Mouse (Mus musculus) right cerebral cortex, adult 2 months (tissue): ENCODE measurements around the gene Lsamp.
A peak's percentile ranks its signal among the peaks of the same experiment; 100 is the strongest.

Experiments used
- DNase-seq, 2 experiments: peaks; one replicate each; pipeline ENCODE4 v3.0.0; 2021 to 2022; ENCODE audit warnings: low spot score in 2 of 2

Gene Lsamp

GRCm38 (mm10) chr16:42032030-42032429 is 2047.9 kb downstream of the Lsamp start:
- DNase-seq: no peak

DNA sequence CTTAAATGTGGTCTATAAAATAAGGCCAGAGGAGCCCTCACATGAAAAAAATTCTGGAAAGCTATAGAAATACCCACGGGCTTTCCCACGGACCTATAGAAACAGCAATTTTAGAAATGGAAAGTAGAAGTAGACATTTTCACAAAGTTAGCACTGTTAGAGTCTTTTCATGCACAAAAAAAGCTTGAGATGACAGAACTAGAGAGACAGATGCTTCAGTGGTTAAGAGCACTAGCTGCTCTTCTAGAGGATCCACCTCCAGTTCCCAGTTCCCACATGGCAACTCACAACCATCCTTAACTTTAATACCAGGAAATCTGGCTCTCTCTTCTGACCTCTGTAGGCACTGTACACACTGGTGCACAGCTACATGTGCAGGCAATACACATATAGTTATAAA is 2049.3 kb downstream of the Lsamp start:
- no peak for DNase-seq

- no peak for DNase-seq
Measured at GRCm38 (mm10) chr16:42048138-42048537, 2064.0 kb downstream of the Lsamp start.

- DNase-seq: no peak
Measured at GRCm38 (mm10) chr16:42059927-42060326, 2075.8 kb downstream of the Lsamp start.

DNA sequence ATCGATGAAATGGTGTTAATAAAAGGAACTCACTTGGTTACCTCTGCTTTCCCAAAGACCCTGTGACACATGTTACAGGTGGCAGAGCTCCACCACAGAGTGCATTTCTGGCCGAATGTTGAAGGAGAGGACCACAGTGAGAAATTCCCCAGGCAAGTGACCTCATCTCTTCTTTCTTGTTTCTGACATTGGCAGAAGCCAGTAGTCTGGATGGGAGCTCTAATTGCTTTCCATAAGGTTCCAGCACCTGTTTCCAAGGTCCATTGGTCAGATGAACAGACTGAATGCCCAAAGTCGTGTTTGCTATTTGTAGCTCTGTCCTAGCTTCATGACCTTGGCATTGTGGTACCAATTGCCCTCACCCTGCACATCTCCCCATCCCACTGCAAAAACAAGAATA is 2090.2 kb downstream of the Lsamp start:
- no peak for DNase-seq

- no peak for DNase-seq
Measured at GRCm38 (mm10) chr16:42079573-42079972, 2095.4 kb downstream of the Lsamp start.

GRCm38 (mm10) chr16:42081611-42082010 is 2097.4 kb downstream of the Lsamp start:
- no peak for DNase-seq

DNA sequence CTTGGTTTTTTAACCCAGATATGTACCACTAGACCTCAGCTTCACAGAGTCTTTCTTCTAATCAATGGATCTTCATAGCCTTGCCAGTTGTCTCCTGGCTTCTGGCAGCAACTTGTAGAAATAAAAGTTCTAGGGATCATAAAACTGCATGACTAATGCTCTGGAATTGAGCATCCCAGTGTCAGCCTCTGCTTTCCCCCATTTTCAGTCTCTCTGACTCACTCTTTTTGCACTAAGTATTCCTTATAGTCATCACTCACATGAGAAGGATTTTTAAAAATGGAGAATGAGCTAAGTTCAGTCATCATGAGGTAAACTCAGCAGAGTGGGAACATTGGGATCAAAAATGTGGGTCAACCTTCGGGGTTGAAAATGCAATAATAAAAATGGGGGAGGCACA is 2113.3 kb downstream of the Lsamp start:
- DNase-seq: no peak

- DNase-seq: no peak
Measured at GRCm38 (mm10) chr16:42102186-42102585, 2118.0 kb downstream of the Lsamp start.

- DNase-seq: no peak
Measured at GRCm38 (mm10) chr16:42102635-42103034, 2118.5 kb downstream of the Lsamp start.

GRCm38 (mm10) chr16:42112251-42112650 is 2128.1 kb downstream of the Lsamp start:
- DNase-seq: no peak

DNA sequence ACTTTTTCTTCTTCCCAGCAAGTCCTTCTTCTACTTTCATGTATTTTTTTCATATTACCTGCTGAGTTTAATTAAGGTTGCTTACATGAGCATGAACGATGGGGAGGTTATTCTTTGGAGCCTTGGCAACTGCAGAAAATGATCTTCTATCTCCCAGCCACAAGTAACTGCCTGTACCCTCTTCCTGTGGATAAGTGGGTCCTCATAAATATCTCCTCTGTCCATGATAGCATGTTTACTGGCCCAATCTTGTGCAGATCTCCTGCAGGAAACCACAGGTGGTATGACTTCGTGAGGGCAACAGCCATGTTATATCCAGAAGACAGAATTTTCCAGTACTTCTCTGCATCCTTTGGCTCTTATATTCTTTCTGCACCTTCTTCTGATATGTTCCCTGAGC is 2129.1 kb downstream of the Lsamp start:
- no peak for DNase-seq

GRCm38 (mm10) chr16:42121788-42122187 is 2137.6 kb downstream of the Lsamp start:
- no peak for DNase-seq

GRCm38 (mm10) chr16:42123826-42124225 is 2139.7 kb downstream of the Lsamp start:
- DNase-seq: no peak

DNA sequence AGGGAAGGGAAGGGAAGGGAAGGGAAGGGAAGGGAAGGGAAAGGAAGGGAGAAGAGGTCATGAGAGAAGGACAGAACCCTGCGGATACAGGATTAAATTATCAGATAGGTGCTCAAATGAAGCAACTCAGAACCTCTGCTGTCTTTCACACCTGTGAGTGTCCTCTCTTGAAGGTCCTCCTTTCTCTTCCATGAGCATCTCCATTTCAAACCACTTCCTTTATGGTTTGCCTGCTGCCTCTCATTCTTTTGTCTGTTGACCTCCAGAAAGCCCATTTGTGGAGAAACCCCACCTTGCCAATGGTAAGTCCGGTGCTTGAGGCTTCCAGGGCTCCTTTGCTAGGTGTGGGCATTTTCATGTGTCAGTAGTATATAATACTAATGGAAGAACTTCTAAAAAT is 2141.9 kb downstream of the Lsamp start:
- DNase-seq: no peak

- no peak for DNase-seq
Measured at GRCm38 (mm10) chr16:42147164-42147563, 2163.0 kb downstream of the Lsamp start.

DNA sequence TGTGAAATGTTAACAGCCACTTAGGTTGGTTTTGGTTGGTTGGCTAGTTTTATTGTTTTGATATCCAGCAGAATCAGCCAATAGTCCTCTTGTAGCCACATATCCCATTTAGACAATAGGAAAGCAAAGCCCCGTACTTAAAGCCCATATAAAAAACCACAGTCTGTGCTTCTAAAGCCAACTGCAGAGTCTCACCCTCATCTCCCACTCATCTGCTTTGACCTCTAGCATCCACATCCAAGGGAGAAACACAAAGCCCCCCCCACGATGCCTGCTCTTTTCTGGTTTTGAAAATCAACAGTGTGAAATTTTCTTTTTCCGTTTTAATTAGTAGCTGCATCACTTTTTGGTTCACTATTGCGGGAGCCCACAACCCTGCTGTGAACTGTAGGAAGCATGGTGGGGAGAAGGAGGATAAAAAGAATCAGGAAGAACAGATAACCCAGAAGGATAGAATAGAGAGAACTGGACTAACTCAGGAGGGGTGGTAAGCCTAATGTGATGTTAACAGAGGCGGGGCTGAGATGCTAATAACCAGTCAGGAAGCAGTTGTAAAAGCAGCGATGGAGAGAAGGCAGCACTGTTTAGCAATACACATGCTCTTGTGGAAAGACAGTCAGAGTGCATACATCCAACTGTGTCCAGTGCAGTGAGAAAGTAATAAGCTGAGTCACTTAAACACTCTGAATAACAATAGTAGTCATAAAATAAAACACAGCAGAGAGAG is 2165.2 kb downstream of the Lsamp start:
- no peak for DNase-seq

GRCm38 (mm10) chr16:42152640-42153039 is 2168.5 kb downstream of the Lsamp start:
- no peak for DNase-seq

- no peak for DNase-seq
Measured at GRCm38 (mm10) chr16:42157816-42158215, 2173.7 kb downstream of the Lsamp start.

DNA sequence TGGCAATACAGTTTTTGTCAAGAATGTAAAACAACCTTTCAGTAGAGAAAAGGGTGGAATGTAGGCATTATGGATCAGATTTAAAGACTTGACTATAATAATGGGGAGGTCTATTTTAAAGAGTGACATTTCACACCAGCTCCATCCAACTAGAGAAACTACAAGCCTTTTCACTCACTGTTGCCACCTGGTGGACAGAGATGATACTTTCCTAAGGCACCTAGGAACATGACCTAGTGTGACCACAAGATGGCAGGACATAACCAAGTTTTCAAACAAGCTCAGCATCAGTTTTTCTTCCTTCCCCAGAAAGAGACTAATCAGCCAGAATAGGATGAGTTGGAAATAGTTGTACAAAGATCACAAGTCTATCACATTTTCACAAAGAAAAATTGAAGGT is 2180.8 kb downstream of the Lsamp start:
- peak; percentile 93 for DNase-seq

DNA sequence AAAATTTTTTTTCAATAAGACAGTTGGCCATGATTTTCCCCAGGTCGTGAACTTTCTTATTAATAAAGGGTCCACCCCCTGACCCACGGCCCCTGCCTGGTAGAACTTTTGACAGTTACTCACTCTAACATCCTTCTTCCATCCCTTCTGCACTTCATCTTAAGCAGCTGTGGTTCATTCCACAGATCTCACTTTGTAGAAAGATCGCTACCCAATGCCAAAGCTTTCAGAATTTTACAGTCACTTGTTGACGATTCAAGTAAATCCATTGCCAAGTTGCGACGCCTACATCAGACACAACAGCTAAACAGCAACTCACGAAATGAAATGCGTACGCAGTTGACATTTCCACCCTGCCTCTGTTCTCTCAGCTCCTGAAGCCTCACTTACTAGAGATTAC is 2184.1 kb downstream of the Lsamp start:
- no peak for DNase-seq

GRCm38 (mm10) chr16:42169447-42170140 is 2185.4 kb downstream of the Lsamp start:
- peak; percentile 81 to 87 for DNase-seq

DNA sequence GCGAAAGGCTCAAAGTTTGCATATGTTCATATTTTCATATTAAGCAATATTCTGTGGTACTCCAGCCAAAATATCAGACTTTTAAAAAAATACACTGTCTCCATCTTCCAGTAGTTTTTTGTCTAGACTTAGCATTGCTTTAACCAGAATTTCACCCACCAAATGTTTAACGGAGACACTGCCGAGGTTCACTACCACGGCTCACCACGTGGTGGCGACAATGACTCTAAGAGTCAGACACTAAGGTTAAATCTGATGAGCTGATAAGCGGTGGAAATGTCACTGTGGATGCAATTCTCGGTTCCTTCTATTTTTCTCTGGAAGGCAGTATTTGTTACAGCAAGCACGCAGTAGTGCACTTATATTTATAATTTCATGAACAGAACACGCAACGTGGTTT is 2188.3 kb downstream of the Lsamp start:
- DNase-seq: peak; percentile 91 to 96
